Mouse (Mus musculus) intestine, embryonic 16.5 days (tissue): Measurements from ENCODE around the gene St7. TPM values are rescaled to one million over a fixed set of nuclear protein-coding genes. Genes with fewer than 3 reads are reported as not detected.

ENCODE experiments used
- ATAC-seq: fragments of 200-750 bp; cut with Nextera tagmentation; 2 replicates; pipeline ENCODE4 v1.8.0; 2017; ENCODE audit warnings: moderate TSS enrichment, moderate library complexity
- H3K27ac ChIP-seq: fragments of 300-500 bp; sonication (generic); 2 replicates; pipeline ENCODE4 v1.5.1; 2014; ENCODE audit warnings: mild to moderate bottlenecking, low read length
- H3K27me3 ChIP-seq: fragments of 300-500 bp; sonication (generic); replicated peaks from 2 replicates; pipeline ENCODE4 v1.6.1; 2014; ENCODE audit warnings: low read length, control low read depth, mixed read lengths; ENCODE audit not compliant: control insufficient read depth, insufficient read depth
- H3K36me3 ChIP-seq: fragments of 300-500 bp; sonication (generic); 2 replicates; pipeline ENCODE4 v1.6.1; 2014; ENCODE audit warnings: low read length, control low read depth; ENCODE audit not compliant: control insufficient read depth, insufficient read depth
- H3K4me1 ChIP-seq: fragments of 300-500 bp; sonication (generic); 2 replicates; pipeline ENCODE4 v1.6.1; 2014; ENCODE audit warnings: low read length, control low read depth, mixed read lengths; ENCODE audit not compliant: control insufficient read depth, insufficient read depth
- H3K4me2 ChIP-seq: fragments of 300-500 bp; sonication (generic); 2 replicates; pipeline ENCODE4 v1.6.1; 2014; ENCODE audit warnings: low read depth, low read length, control low read depth
- H3K4me3 ChIP-seq: fragments of 300-500 bp; sonication (generic); 2 replicates; pipeline ENCODE4 v1.5.1; 2014; ENCODE audit warnings: mild to moderate bottlenecking, low read length
- H3K9ac ChIP-seq: fragments of 300-500 bp; sonication (generic); 2 replicates; pipeline ENCODE4 v1.6.1; 2014; ENCODE audit warnings: low read depth, low read length
- H3K9me3 ChIP-seq: fragments of 300-500 bp; sonication (generic); 2 replicates; pipeline ENCODE4 v1.6.1; 2016; ENCODE audit warnings: low read length, control low read depth; ENCODE audit not compliant: control insufficient read depth
- WGBS: fragments of 180-500 bp; shearing (Covaris S2); extraction: QIAGEN DNeasy Blood & Tissue Kit; methylation state at CpG from one replicate; pipeline ENCODE4 v1.1.7; 2014; 5-methylcytosine and 5-hydroxymethylcytosine counted together
- polyA plus RNA-seq: library from polyadenylated mRNA; unstranded; fragments of >200 nt; fragmentation: Nextera tagmentation; extraction: Ambion mirVana; gene quantifications from 2 replicates; pipeline ENCODE4 v1.2.1, GENCODE M21; 2015

St7 gene
- polyA plus RNA-seq, 1 experiment from 2014 or later = 20.5 TPM

- H3K4me1 ChIP-seq = no peaks in the 10 kb centered on the region
- H3K27me3 ChIP-seq = no peaks in the 10 kb centered on the region
- H3K27ac ChIP-seq = no peak overlapping the region
- H3K36me3 ChIP-seq = no peaks in the 10 kb centered on the region
- ATAC-seq = peak; percentile 89
- H3K4me2 ChIP-seq = no peak overlapping the region
- no peak overlapping the region for H3K4me3 ChIP-seq
- H3K9me3 ChIP-seq = no peaks in the 10 kb centered on the region
- 79% methylated on average over 9 of the region's 9 CpGs for WGBS
- H3K9ac ChIP-seq = no peak overlapping the region
Observed at GRCm38 (mm10) chr6:17727891-17728790, 35.4 kb downstream of the St7 start.

GRCm38 (mm10) chr6:17730122-17730521 is 37.4 kb downstream of the St7 start:
- WGBS = 82% methylated on average over 6 of the region's 6 CpGs
- H3K9ac ChIP-seq = no peak overlapping the region
- no peak for ATAC-seq

GRCm38 (mm10) chr6:17731694-17732093 is 39.0 kb downstream of the St7 start:
- Histone ChIP-seq H3K36me3 (no peaks in the 10 kb centered on the region), H3K9me3 (no peaks in the 10 kb centered on the region), H3K4me3 (no peak overlapping the region), H3K4me1 (no peaks in the 10 kb centered on the region), H3K9ac (no peak overlapping the region), H3K27me3 (no peaks in the 10 kb centered on the region), H3K27ac (no peak overlapping the region), H3K4me2 (no peak overlapping the region)
- WGBS = 77% methylated on average over 5 of the region's 5 CpGs
- no peak for ATAC-seq

More at GRCm38 (mm10) chr6:17730122-17730521, 37.4 kb downstream of the St7 start:
- Histone ChIP-seq H3K4me2 (no peak overlapping the region), H3K4me3 (no peak overlapping the region), H3K9me3 (no peaks in the 10 kb centered on the region), H3K27me3 (no peaks in the 10 kb centered on the region), H3K36me3 (no peaks in the 10 kb centered on the region), H3K27ac (no peak overlapping the region), H3K4me1 (no peaks in the 10 kb centered on the region)

- no peaks in the 10 kb centered on the region for H3K9me3 ChIP-seq
- 76% methylated on average over 8 of the region's 8 CpGs for WGBS
Observed at GRCm38 (mm10) chr6:17733951-17734411, 41.2 kb downstream of the St7 start.

GRCm38 (mm10) chr6:17737262-17737948 is 44.7 kb downstream of the St7 start:
- no peak overlapping the region for H3K4me2 ChIP-seq
- WGBS = 89% methylated on average over 8 of the region's 8 CpGs
- H3K9ac ChIP-seq = no peak overlapping the region
- ATAC-seq = no peak
- H3K9me3 ChIP-seq = no peaks in the 10 kb centered on the region
- H3K4me1 ChIP-seq = no peaks in the 10 kb centered on the region
- H3K36me3 ChIP-seq = no peaks in the 10 kb centered on the region
- no peak overlapping the region for H3K4me3 ChIP-seq
- H3K27ac ChIP-seq = no peak overlapping the region
- no peaks in the 10 kb centered on the region for H3K27me3 ChIP-seq

More at GRCm38 (mm10) chr6:17733951-17734411, 41.2 kb downstream of the St7 start:
- Histone ChIP-seq H3K4me1 (no peaks in the 10 kb centered on the region), H3K36me3 (no peaks in the 10 kb centered on the region), H3K4me3 (no peak overlapping the region), H3K4me2 (no peak overlapping the region), H3K27me3 (no peaks in the 10 kb centered on the region), H3K9ac (no peak overlapping the region), H3K27ac (no peak overlapping the region)
- ATAC-seq = peak; percentile 52

- ATAC-seq = no peak
- Histone ChIP-seq H3K9ac (no peak overlapping the region), H3K27me3 (no peaks in the 10 kb centered on the region), H3K36me3 (no peaks in the 10 kb centered on the region), H3K4me2 (no peak overlapping the region), H3K4me1 (no peaks in the 10 kb centered on the region), H3K4me3 (no peak overlapping the region), H3K27ac (no peak overlapping the region), H3K9me3 (no peaks in the 10 kb centered on the region)
- 69% methylated on average over 1 of the region's 1 CpGs for WGBS
Observed at GRCm38 (mm10) chr6:17740128-17740527, 47.4 kb downstream of the St7 start.

- no peaks in the 10 kb centered on the region for H3K36me3 ChIP-seq
- no peak for ATAC-seq
- no peak overlapping the region for H3K27ac ChIP-seq
- no peaks in the 10 kb centered on the region for H3K27me3 ChIP-seq
- no peaks in the 10 kb centered on the region for H3K9me3 ChIP-seq
- no peak overlapping the region for H3K4me3 ChIP-seq
- 86% methylated on average over 6 of the region's 6 CpGs for WGBS
- H3K4me2 ChIP-seq = no peak overlapping the region
- no peaks in the 10 kb centered on the region for H3K4me1 ChIP-seq
- no peak overlapping the region for H3K9ac ChIP-seq
Observed at GRCm38 (mm10) chr6:17741639-17742038, 48.9 kb downstream of the St7 start.

GRCm38 (mm10) chr6:17742209-17742608 is 49.5 kb downstream of the St7 start:
- WGBS = 95% methylated on average over 4 of the region's 4 CpGs
- no peaks in the 10 kb centered on the region for H3K4me1 ChIP-seq
- no peak overlapping the region for H3K4me2 ChIP-seq
- H3K9ac ChIP-seq = no peak overlapping the region
- no peaks in the 10 kb centered on the region for H3K36me3 ChIP-seq
- H3K9me3 ChIP-seq = no peaks in the 10 kb centered on the region
- no peak for ATAC-seq
- H3K27me3 ChIP-seq = no peaks in the 10 kb centered on the region
- H3K4me3 ChIP-seq = no peak overlapping the region
- H3K27ac ChIP-seq = no peak overlapping the region

GRCm38 (mm10) chr6:17743325-17743724 is 50.6 kb downstream of the St7 start:
- H3K4me3 ChIP-seq = no peak overlapping the region
- H3K36me3 ChIP-seq = no peaks in the 10 kb centered on the region
- no peaks in the 10 kb centered on the region for H3K4me1 ChIP-seq
- no peaks in the 10 kb centered on the region for H3K27me3 ChIP-seq
- WGBS = 80% methylated on average over 4 of the region's 4 CpGs
- no peak overlapping the region for H3K4me2 ChIP-seq
- peak; percentile 62; the same call in 1 of the 2 replicates for ATAC-seq
- no peak overlapping the region for H3K9ac ChIP-seq
- H3K9me3 ChIP-seq = no peaks in the 10 kb centered on the region
- no peak overlapping the region for H3K27ac ChIP-seq
